Comparison of ENCODE assay signal across 9 mouse cellular contexts in genomic region chr11:85270631-85271030, GRCm38 (mm10). TPM values are rescaled to one million over a fixed set of nuclear protein-coding genes. Genes with fewer than 3 reads are reported as not detected.
DNase-seq lines count a peak whose midpoint lies in the region; TF ChIP-seq lines count a peak whose summit lies in the region.
"Had no signal": no experiment of that assay in that cellular context is flagged by ENCODE, and none has a peak within 500 bp of the region (broad histone marks: within the 10 kb centered on the region; RNA-seq: fewer than 3 reads in every experiment).

No protein-coding gene starts in this region.

- no peak for TF ChIP-seq CTCF in lung, adult 2 months (IDR thresholded peaks at IDR 0.05; ENCODE audit: insufficient read depth, low read length)

- no peaks in the 10 kb centered on the region for H3K27me3 ChIP-seq in embryonic facial prominence, embryonic 10.5 days (replicated peaks; ENCODE audit: low read depth, poor library complexity, severe bottlenecking)
- no peaks in the 10 kb centered on the region for H3K27me3 ChIP-seq in splenic B cell, adult 2 months (ENCODE audit: control insufficient read depth, insufficient read depth, low read length, poor library complexity, severe bottlenecking)

- no peak overlapping the region for H3K4me3 ChIP-seq in embryonic facial prominence, embryonic 10.5 days
- H3K4me3 ChIP-seq in lung, adult 2 months (replicated peaks; ENCODE audit: extremely low read depth, low read depth, low read length) = no peak overlapping the region
- H3K4me3 ChIP-seq: myocyte had no signal

- TF ChIP-seq POLR2A in lung, adult 2 months (IDR thresholded peaks at IDR 0.05; ENCODE audit: borderline replicate concordance, extremely low read depth, low read depth, low read length) = no peak

- no peaks in the 10 kb centered on the region for H3K36me3 ChIP-seq in embryonic facial prominence, embryonic 10.5 days (replicated peaks)
- H3K36me3 ChIP-seq in splenic B cell, adult 2 months (ENCODE audit: control insufficient read depth, insufficient read depth, low read length, poor library complexity, severe bottlenecking) = no peaks in the 10 kb centered on the region

- peak; percentile 63 to 83 for DNase-seq in adrenal gland, adult (ENCODE audit: inconsistent age in 2 of 2, low spot score in 1 of 2)
- no peak for DNase-seq in adrenal gland, postnatal 4 days (ENCODE audit: low spot score in 2 of 2)
- peak; percentile 9 to 29 for DNase-seq in layer of hippocampus, postnatal 10 days (ENCODE audit: low spot score in 2 of 2)
- no peak for DNase-seq in layer of hippocampus, adult 8-10 months (ENCODE audit: low spot score in 2 of 2)
- DNase-seq in adipocyte (ENCODE audit: low spot score) = peak; percentile 40
- DNase-seq in embryonic facial prominence, embryonic 10.5 days (ENCODE audit: low spot score) = peak; percentile 40
- DNase-seq in lung, adult 2 months = peak; percentile 33
- DNase-seq in splenic B cell, adult 2 months (ENCODE audit: low read depth, low spot score) = peak; percentile 83

- no peaks in the 10 kb centered on the region for H3K9me3 ChIP-seq in embryonic facial prominence, embryonic 10.5 days

- no peak overlapping the region for H3K27ac ChIP-seq in embryonic facial prominence, embryonic 10.5 days (replicated peaks)

- no peaks in the 10 kb centered on the region for H3K4me1 ChIP-seq in embryonic facial prominence, embryonic 10.5 days
- no peaks in the 10 kb centered on the region for H3K4me1 ChIP-seq in lung, adult 2 months (ENCODE audit: control insufficient read depth, insufficient read depth, low read length)

- 59% methylated on average over 3 of the region's 3 CpGs for WGBS in embryonic facial prominence, embryonic 10.5 days
- WGBS in lung, adult 2 months = 61% methylated on average over 3 of the region's 3 CpGs

RNA-seq across cellular contexts. Expression of gene Appbp2, which starts 35.7 kb away (rescaled TPM):
- 10 to 100 TPM; 58.8 to 59.0 TPM for total RNA-seq in adrenal gland, postnatal 4 days (2021)
- 10 to 100 TPM; 58.8 to 63.6 TPM for total RNA-seq in layer of hippocampus, postnatal 10 days (2021)
- 10 to 100 TPM; 47.3 to 52.9 (median 49.6) TPM for total RNA-seq in layer of hippocampus, adult 8-10 months (2022)
- 42.7 and 46.2 TPM in 2 replicates for polyA plus RNA-seq in embryonic facial prominence, embryonic 10.5 days (2016; fragmentation: Nextera tagmentation; extraction: Ambion mirVana)
- polyA plus RNA-seq in lung, adult 2 months (2012; rRNA removed) = 10.2 and 11.1 TPM in 2 replicates

RNA-seq across cellular contexts. Expression of gene Ppm1d, which starts 40.4 kb away (rescaled TPM):
- total RNA-seq in adrenal gland, postnatal 4 days (2021) = 10 to 100 TPM; 23.3 to 24.7 TPM
- total RNA-seq in layer of hippocampus, postnatal 10 days (2021) = 10 to 100 TPM; 20.6 to 20.7 TPM
- 10 to 100 TPM; 15.2 to 16.2 (median 15.5) TPM for total RNA-seq in layer of hippocampus, adult 8-10 months (2022)
- 21.4 and 22.7 TPM in 2 replicates for polyA plus RNA-seq in embryonic facial prominence, embryonic 10.5 days (2016; fragmentation: Nextera tagmentation; extraction: Ambion mirVana)
- 7.3 and 7.4 TPM in 2 replicates for polyA plus RNA-seq in lung, adult 2 months (2012; rRNA removed)

Comparison
In these comparisons a context has a peak if more than half of its experiments do, and no peak if none do; other contexts are left out.
1. DNase-seq: peak in adrenal gland, adult (2 of 2), layer of hippocampus, postnatal 10 days (2 of 2), adipocyte (single experiment), embryonic facial prominence, embryonic 10.5 days (single experiment), lung, adult 2 months (single experiment) and splenic B cell, adult 2 months (single experiment); none in adrenal gland, postnatal 4 days (0 of 2) and layer of hippocampus, adult 8-10 months (0 of 2).